Mouse (Mus musculus) cerebellum, adult 2 months (tissue): ENCODE results near the gene Gdpd3.

Experiments
- CTCF ChIP-seq: fragments of 200-500 bp; IDR thresholded peaks from 2 replicates; pipeline ENCODE4 v1.5.1; 2011; ENCODE audit warnings: low read depth, mild to moderate bottlenecking, control low read depth, low read length, moderate library complexity, borderline replicate concordance; ENCODE audit not compliant: insufficient read depth
- POLR2A ChIP-seq: fragments of 200-500 bp; IDR thresholded peaks from 2 replicates; pipeline ENCODE4 v1.6.1; 2011; ENCODE audit warnings: low read length, control low read depth, borderline replicate concordance; ENCODE audit not compliant: insufficient read depth

DNA sequence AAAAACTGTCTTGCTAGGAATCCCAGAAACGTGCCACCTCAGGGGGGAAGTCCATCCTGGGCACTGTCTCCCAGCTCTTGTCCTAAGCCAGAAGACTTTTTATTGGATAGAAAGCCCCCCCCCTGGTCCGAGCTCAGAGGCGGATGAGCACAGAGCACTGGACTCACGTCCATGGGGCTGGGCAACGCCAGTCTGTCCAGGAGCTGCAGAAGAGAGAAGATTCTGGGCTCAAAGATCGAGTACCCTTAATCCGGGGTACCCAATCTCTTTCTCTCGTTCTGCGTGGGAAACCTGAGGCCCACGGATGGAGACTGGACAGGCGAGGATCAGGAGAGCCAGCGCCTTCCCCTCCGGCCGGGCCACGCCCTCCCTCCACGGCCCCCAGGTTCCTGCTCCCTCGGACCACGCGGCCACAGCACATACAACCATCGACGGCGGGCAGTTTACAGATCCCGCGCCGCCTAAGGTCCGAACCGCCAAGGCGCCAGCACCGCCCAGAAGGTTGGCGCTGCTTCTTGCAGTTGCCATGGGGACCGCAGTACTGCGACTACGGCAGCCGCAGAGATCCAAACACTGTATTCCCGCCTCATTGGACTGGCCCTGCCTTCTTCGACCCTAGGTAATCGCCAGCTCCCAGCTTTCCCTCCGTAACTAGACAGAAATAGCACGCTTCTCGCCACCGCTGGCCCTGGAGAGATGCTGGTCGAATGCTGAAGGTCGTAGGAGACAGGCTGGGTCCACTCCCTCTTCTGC, 42.7 kb downstream of the Gdpd3 start:
- TF ChIP-seq CTCF: no peak
- TF ChIP-seq POLR2A: peak; percentile 49; the same call in 1 of the 2 replicates
